Mouse (Mus musculus): ENCODE results near the gene Moap1. TPM values are rescaled to one million over a fixed set of nuclear protein-coding genes. Genes with fewer than 3 reads are reported as not detected.

Gene Moap1
- total and polyA plus RNA-seq, 3 experiments = 8.2 to 8.4 TPM; not detected in 1

DNA sequence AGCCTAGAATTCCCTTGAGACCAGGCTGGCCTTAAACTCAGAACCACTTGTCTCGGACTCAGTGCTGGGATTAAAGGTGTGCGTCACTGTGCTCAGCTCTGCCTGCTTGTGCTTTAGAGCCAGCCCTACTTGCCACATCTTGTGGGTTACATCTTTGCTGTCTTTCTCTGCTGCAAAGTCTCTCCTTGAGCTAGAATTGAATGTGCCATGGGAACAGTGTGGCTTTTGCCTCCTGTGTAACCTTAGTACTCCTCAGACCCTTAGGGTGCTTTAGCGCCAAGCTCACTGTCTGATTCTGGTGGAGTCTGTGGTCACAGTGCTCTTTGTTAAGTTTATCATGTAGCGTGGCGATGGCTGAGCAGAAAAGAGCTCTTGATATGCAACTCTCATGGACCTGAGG lies 29.2 kb upstream of the Moap1 start:
- no peak for TF ChIP-seq GATA1 (IDR thresholded peaks at IDR 0.05; ENCODE audit: low read depth, low read length)
- no peak for TF ChIP-seq TCF12 (IDR thresholded peaks at IDR 0.05; ENCODE audit: low read depth, low read length)
- TF ChIP-seq USF2 (IDR thresholded peaks at IDR 0.05; ENCODE audit: borderline replicate concordance in 1 of 2, insufficient read depth in 1 of 2, low read depth in 1 of 2, low read length in 2 of 2) = no peak

DNA sequence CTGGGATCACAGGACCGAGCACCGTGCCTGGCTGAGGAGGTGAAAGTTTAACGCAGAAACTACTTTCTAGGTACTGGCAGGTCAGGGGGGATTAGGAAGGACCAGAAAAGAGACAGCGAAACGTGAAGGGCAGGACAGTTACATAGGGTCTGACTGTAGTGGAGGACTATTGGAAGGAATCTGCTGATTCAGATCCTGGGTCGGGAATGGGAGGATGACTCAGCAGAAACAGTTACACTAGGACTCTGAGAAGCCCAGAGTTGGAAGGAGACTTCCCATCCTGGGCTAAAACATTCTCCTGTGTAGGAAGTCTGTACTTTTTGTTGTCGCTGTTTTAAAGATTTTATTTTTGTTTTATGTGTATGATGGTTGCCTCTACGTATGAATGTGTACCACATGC lies 28.1 kb upstream of the Moap1 start:
- TF ChIP-seq NRF1 (IDR thresholded peaks at IDR 0.05; ENCODE audit: insufficient read depth, low read depth, low read length, poor library complexity, severe bottlenecking) (no peak), ETS1 (IDR thresholded peaks at IDR 0.05; ENCODE audit: low read depth, low read length) (no peak), ZNF384 (IDR thresholded peaks at IDR 0.05; ENCODE audit: low read depth, low read length) (no peak), ZKSCAN1 (IDR thresholded peaks at IDR 0.05; ENCODE audit: low read depth, low read length) (no peak), GATA1 (IDR thresholded peaks at IDR 0.05; ENCODE audit: low read depth, low read length) (no peak), MEF2A (IDR thresholded peaks at IDR 0.05; ENCODE audit: extremely low read depth, insufficient replicate concordance, low read depth, low read length, poor library complexity, severe bottlenecking) (no peak), HCFC1 (IDR thresholded peaks at IDR 0.05; ENCODE audit: low read depth, low read length) (no peak), POLR2A (IDR thresholded peaks at IDR 0.05; ENCODE audit: control insufficient read depth in 1 of 2, insufficient read depth in 1 of 2, low read depth in 1 of 2, low read length in 2 of 2, poor library complexity in 1 of 2) (no peak), POLR2AphosphoS5 (IDR thresholded peaks at IDR 0.05; ENCODE audit: borderline replicate concordance, low read depth, low read length) (no peak), NELFE (IDR thresholded peaks at IDR 0.05; ENCODE audit: low read depth, low read length) (no peak), GABPA (IDR thresholded peaks at IDR 0.05; ENCODE audit: low read depth, low read length) (no peak), EP300 (IDR thresholded peaks at IDR 0.05; ENCODE audit: low read depth in 1 of 2, low read length in 2 of 2) (no peak), ELF1 (IDR thresholded peaks at IDR 0.05; ENCODE audit: low read depth, low read length) (no peak), RCOR1 (IDR thresholded peaks at IDR 0.05; ENCODE audit: low read depth, low read length) (no peak), CTCF (IDR thresholded peaks at IDR 0.05 in 2 of 3, conservative IDR thresholded peaks at IDR 0.05 in 1 of 3; ENCODE audit: control insufficient read depth in 1 of 3, insufficient read depth in 1 of 3, low read depth in 2 of 3, low read length in 3 of 3, poor library complexity in 1 of 3, severe bottlenecking in 1 of 3) (no peak), CHD1 (IDR thresholded peaks at IDR 0.05; ENCODE audit: low read depth, low read length) (no peak)
- no peaks in the 10 kb centered on the region for H3K9me3 ChIP-seq (replicated peaks; ENCODE audit: insufficient read depth, low read length)
- H3K79me2 ChIP-seq (ENCODE audit: control insufficient read depth, insufficient read depth, low read length, poor library complexity) = no peaks in the 10 kb centered on the region
- H3K36me3 ChIP-seq (ENCODE audit: control insufficient read depth in 1 of 2, insufficient read depth in 2 of 2, low read length in 2 of 2) = peaks cover 0 to 36% of the 10 kb centered on the region in 2 experiments; a peak in 2 of 4 replicates
- no peaks in the 10 kb centered on the region for H3K27me3 ChIP-seq (ENCODE audit: control insufficient read depth in 1 of 2, insufficient read depth in 2 of 2, low read length in 2 of 2)
- no peak overlapping the region for H3K9ac ChIP-seq (ENCODE audit: control insufficient read depth, low read depth, low read length, poor library complexity, severe bottlenecking)
- H3K4me1 ChIP-seq (ENCODE audit: control insufficient read depth in 1 of 2, insufficient read depth in 2 of 2, low read length in 2 of 2) = no peaks in the 10 kb centered on the region
- no peak overlapping the region for H3K27ac ChIP-seq (ENCODE audit: control insufficient read depth, low read depth, low read length)
- no peak for DNase-seq (ENCODE audit: low read depth, low spot score)
- no peak overlapping the region for H3K4me3 ChIP-seq (ENCODE audit: control insufficient read depth in 1 of 2, insufficient read depth in 1 of 2, low read depth in 2 of 2, low read length in 2 of 2)

More for the DNA sequence above, 29.2 kb upstream of the Moap1 start:
- Histone ChIP-seq H3K79me2 (ENCODE audit: control insufficient read depth, insufficient read depth, low read length, poor library complexity) (no peaks in the 10 kb centered on the region), H3K27me3 (ENCODE audit: control insufficient read depth in 1 of 2, insufficient read depth in 2 of 2, low read length in 2 of 2) (no peaks in the 10 kb centered on the region), H3K27ac (ENCODE audit: control insufficient read depth, low read depth, low read length) (no peak overlapping the region), H3K9me3 (replicated peaks; ENCODE audit: insufficient read depth, low read length) (no peaks in the 10 kb centered on the region), H3K9ac (ENCODE audit: control insufficient read depth, low read depth, low read length, poor library complexity, severe bottlenecking) (no peak overlapping the region), H3K4me3 (ENCODE audit: control insufficient read depth in 1 of 2, insufficient read depth in 1 of 2, low read depth in 2 of 2, low read length in 2 of 2) (no peak overlapping the region), H3K4me1 (ENCODE audit: control insufficient read depth in 1 of 2, insufficient read depth in 2 of 2, low read length in 2 of 2) (no peaks in the 10 kb centered on the region), H3K36me3 (ENCODE audit: control insufficient read depth in 1 of 2, insufficient read depth in 2 of 2, low read length in 2 of 2) (peaks cover 0 to 34% of the 10 kb centered on the region in 2 experiments; a peak in 2 of 4 replicates)
- DNase-seq (ENCODE audit: low read depth, low spot score) = no peak
